Mouse (Mus musculus): Measurements from ENCODE around the gene Tmem37.

DNA sequence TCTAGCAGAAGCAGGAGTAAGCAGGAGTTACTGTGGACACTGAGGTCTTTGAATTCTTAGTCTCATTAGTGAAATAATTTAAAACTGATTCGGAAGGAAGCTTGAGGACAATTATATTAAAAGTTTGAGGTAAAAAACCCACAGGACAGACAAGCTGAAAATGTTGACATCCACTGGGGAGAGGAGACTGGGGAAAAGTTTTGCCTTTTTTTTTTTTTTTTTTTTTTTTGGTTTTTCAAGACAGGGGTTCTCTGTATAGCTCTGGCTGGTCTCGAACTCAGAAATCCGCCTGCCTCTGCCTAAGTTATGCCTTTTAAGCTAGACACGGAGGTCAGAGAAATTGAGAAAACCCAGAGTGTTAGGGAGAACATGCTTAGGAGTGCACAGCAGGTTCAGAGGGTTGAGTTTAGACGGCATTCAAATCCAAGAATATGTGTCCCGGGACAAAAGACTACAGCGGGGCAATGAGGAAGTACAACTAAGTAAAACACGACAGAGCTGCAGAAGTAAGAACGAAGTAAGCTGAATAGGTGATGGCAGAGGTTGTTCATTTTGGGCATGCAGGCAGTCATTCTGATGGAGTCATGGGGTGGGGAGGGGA lies 48.2 kb upstream of the Tmem37 start:
- TF ChIP-seq GATA1 (IDR thresholded peaks at IDR 0.05; ENCODE audit: low read length) (no peak), TAL1 (IDR thresholded peaks at IDR 0.05; ENCODE audit: low read length) (no peak)
